Mouse (Mus musculus) adrenal gland, adult 18-20 months (tissue): ENCODE measurements around the gene Tap2. TPM values are rescaled to one million over a fixed set of nuclear protein-coding genes. Genes with fewer than 3 reads are reported as not detected.

Source experiments
- DNase-seq, 2 experiments: peaks; one replicate each; pipeline ENCODE4 v3.0.0; 2021 to 2022; ENCODE audit warnings: low spot score in 2 of 2
- total RNA-seq, 2 experiments: library from RNA; stranded (reverse); gene quantifications; 1 replicate in 1 of 2; 2 replicates in 1 of 2; pipeline ENCODE4 v1.2.3; 2021

The Tap2 gene
- total RNA-seq, 2 experiments from 2014 or later, result 51.6 to 60.9 TPM

- no peak for DNase-seq
Measured at GRCm38 (mm10) chr17:34193468-34193867, 9.9 kb upstream of the Tap2 start.

GRCm38 (mm10) chr17:34194723-34195122 lies 8.6 kb upstream of the Tap2 start:
- DNase-seq, result no peak

GRCm38 (mm10) chr17:34196491-34196890 lies 6.8 kb upstream of the Tap2 start:
- DNase-seq, result no peak

GRCm38 (mm10) chr17:34196941-34197894 lies 6.1 kb upstream of the Tap2 start, which contains the start of gene Psmb8:
Psmb8 (plus strand) TSS chr17:34197721.
- peak; percentile 87 to 91 for DNase-seq

- peak; percentile 40 to 61 for DNase-seq
Measured at GRCm38 (mm10) chr17:34197904-34198520, 5.3 kb upstream of the Tap2 start.

GRCm38 (mm10) chr17:34198521-34198912 lies 4.8 kb upstream of the Tap2 start:
- no peak for DNase-seq

GRCm38 (mm10) chr17:34199050-34199619 lies 4.2 kb upstream of the Tap2 start:
- no peak for DNase-seq

- no peak for DNase-seq
Measured at GRCm38 (mm10) chr17:34200047-34200446, 3.3 kb upstream of the Tap2 start.

GRCm38 (mm10) chr17:34200772-34201505 lies 2.4 kb upstream of the Tap2 start:
- DNase-seq, result no peak

- no peak for DNase-seq
Measured at GRCm38 (mm10) chr17:34201506-34202055, 1.7 kb upstream of the Tap2 start.

GRCm38 (mm10) chr17:34202760-34203442 lies 426 bp upstream of the Tap2 start:
- no peak for DNase-seq

- peak; percentile 92 to 95 for DNase-seq
Measured at GRCm38 (mm10) chr17:34204303-34205010, 1.1 kb downstream of the Tap2 start.

GRCm38 (mm10) chr17:34205021-34205745 lies 1.9 kb downstream of the Tap2 start:
- peak in 1 of 2 experiments; percentile 46 for DNase-seq

- no peak for DNase-seq
Measured at GRCm38 (mm10) chr17:34205746-34206176, 2.4 kb downstream of the Tap2 start.

- DNase-seq, result no peak
Measured at GRCm38 (mm10) chr17:34206731-34207130, 3.4 kb downstream of the Tap2 start.

GRCm38 (mm10) chr17:34207456-34207855 lies 4.1 kb downstream of the Tap2 start:
- DNase-seq, result peak in 1 of 2 experiments; percentile 17

GRCm38 (mm10) chr17:34207866-34208265 lies 4.5 kb downstream of the Tap2 start:
- DNase-seq, result peak in 1 of 2 experiments; percentile 14

GRCm38 (mm10) chr17:34208421-34208820 lies 5.1 kb downstream of the Tap2 start:
- peak in 1 of 2 experiments; percentile 14 for DNase-seq

GRCm38 (mm10) chr17:34209680-34210079 lies 6.4 kb downstream of the Tap2 start:
- DNase-seq, result peak in 1 of 2 experiments; percentile 31
